Mouse (Mus musculus) lung, postnatal 0 days (tissue): ENCODE measurements around the gene Phactr1.

ENCODE experiments used
- CTCF ChIP-seq: IDR thresholded peaks from 2 replicates; pipeline ENCODE4 v1.5.1; 2016; ENCODE audit warnings: antibody characterized with exemption, mild to moderate bottlenecking
- EP300 ChIP-seq: IDR thresholded peaks from 2 replicates; pipeline ENCODE4 v1.6.1; 2016; ENCODE audit warnings: antibody characterized with exemption, mild to moderate bottlenecking, control low read depth

GRCm38 (mm10) chr13:42709148-42709547, 28.7 kb downstream of the Phactr1 start:
- no peak for TF ChIP-seq CTCF
- TF ChIP-seq EP300, result no peak
